Mouse (Mus musculus) cerebellum, adult 11-12 months (tissue): Measurements from ENCODE around the gene Ssu2.

Experiments
- DNase-seq: peaks from one replicate; pipeline ENCODE4 v3.0.0; 2022

Ssu2 gene

GRCm38 (mm10) chr6:112337667-112338066 is 50.2 kb downstream of the Ssu2 start:
- no peak for DNase-seq

GRCm38 (mm10) chr6:112333930-112334329 is 53.9 kb downstream of the Ssu2 start:
- no peak for DNase-seq

GRCm38 (mm10) chr6:112331223-112331598 is 56.6 kb downstream of the Ssu2 start:
- DNase-seq, result no peak

- no peak for DNase-seq
Measured at GRCm38 (mm10) chr6:112330520-112331222, 57.2 kb downstream of the Ssu2 start.

- no peak for DNase-seq
Measured at GRCm38 (mm10) chr6:112327793-112328192, 60.0 kb downstream of the Ssu2 start.

GRCm38 (mm10) chr6:112325213-112325612 is 62.6 kb downstream of the Ssu2 start:
- no peak for DNase-seq

GRCm38 (mm10) chr6:112322916-112323315 is 64.9 kb downstream of the Ssu2 start:
- DNase-seq, result no peak

GRCm38 (mm10) chr6:112320679-112321078 is 67.1 kb downstream of the Ssu2 start:
- no peak for DNase-seq

GRCm38 (mm10) chr6:112319449-112319848 is 68.4 kb downstream of the Ssu2 start:
- DNase-seq, result no peak

GRCm38 (mm10) chr6:112311385-112311784 is 76.4 kb downstream of the Ssu2 start:
- no peak for DNase-seq

- no peak for DNase-seq
Measured at GRCm38 (mm10) chr6:112309330-112309938, 78.4 kb downstream of the Ssu2 start.
